Mouse (Mus musculus): Measurements from ENCODE around the gene Atxn2l. TPM values are rescaled to one million over a fixed set of nuclear protein-coding genes. Genes with fewer than 3 reads are reported as not detected.

Atxn2l gene
- polyA plus RNA-seq, 1 experiment from 2014 or later: 55.1 TPM

- no peaks in the 10 kb centered on the region for H3K9me3 ChIP-seq (ENCODE audit: control insufficient read depth, low read length)
- no peaks in the 10 kb centered on the region for H3K4me1 ChIP-seq (replicated peaks; ENCODE audit: control insufficient read depth, insufficient read depth, low read length)
- peaks cover 6% of the 10 kb centered on the region; the same call in 1 of the 2 replicates for H3K36me3 ChIP-seq (ENCODE audit: control insufficient read depth, insufficient read depth, low read length)
- ATAC-seq (ENCODE audit: low FRiP score) (no peak), DNase-seq (ENCODE audit: low spot score) (no peak)
- no peaks in the 10 kb centered on the region for H3K27me3 ChIP-seq (ENCODE audit: control insufficient read depth, insufficient read depth, low read length)
- no peak overlapping the region for H3K4me3 ChIP-seq (ENCODE audit: low read depth, low read length)
- no peak overlapping the region for H3K9ac ChIP-seq (ENCODE audit: low read depth, low read length)
- WGBS: 50% methylated on average over 4 of the region's 4 CpGs
- no peak overlapping the region for H3K4me2 ChIP-seq (replicated peaks; ENCODE audit: low read depth, low read length)
- H3K27ac ChIP-seq (ENCODE audit: low read depth, low read length): no peak overlapping the region
Measured at GRCm38 (mm10) chr7:126464121-126464520, 39.1 kb downstream of the Atxn2l start.

- no peak overlapping the region for H3K4me3 ChIP-seq (ENCODE audit: low read depth, low read length)
Measured at GRCm38 (mm10) chr7:126463547-126463946, 39.7 kb downstream of the Atxn2l start.

GRCm38 (mm10) chr7:126463004-126463403, 40.2 kb downstream of the Atxn2l start, which contains the start of gene Atp2a1:
Gene Atp2a1, minus strand, starts transcription at chr7:126463108.
- Histone ChIP-seq H3K9me3 (ENCODE audit: control insufficient read depth, low read length) (no peaks in the 10 kb centered on the region), H3K27ac (ENCODE audit: low read depth, low read length) (no peak within 1 kb of the TSS), H3K4me3 (ENCODE audit: low read depth, low read length) (no peak within 1 kb of the TSS), H3K36me3 (ENCODE audit: control insufficient read depth, insufficient read depth, low read length) (peaks cover 3% of the 10 kb centered on the region; the same call in 1 of the 2 replicates), H3K27me3 (ENCODE audit: control insufficient read depth, insufficient read depth, low read length) (no peaks in the 10 kb centered on the region), H3K4me1 (replicated peaks; ENCODE audit: control insufficient read depth, insufficient read depth, low read length) (no peaks in the 10 kb centered on the region), H3K4me2 (replicated peaks; ENCODE audit: low read depth, low read length) (no peak within 1 kb of the TSS; the same call in 1 of the 2 replicates), H3K9ac (ENCODE audit: low read depth, low read length) (no peak within 1 kb of the TSS)
- WGBS: 41% methylated on average over 5 of the region's 5 CpGs
- ATAC-seq (ENCODE audit: low FRiP score) (no peak), DNase-seq (ENCODE audit: low spot score) (no peak)

More at GRCm38 (mm10) chr7:126463547-126463946, 39.7 kb downstream of the Atxn2l start:
- no peak for DNase-seq (ENCODE audit: low spot score)
- Histone ChIP-seq H3K4me1 (replicated peaks; ENCODE audit: control insufficient read depth, insufficient read depth, low read length) (no peaks in the 10 kb centered on the region), H3K27ac (ENCODE audit: low read depth, low read length) (no peak overlapping the region), H3K27me3 (ENCODE audit: control insufficient read depth, insufficient read depth, low read length) (no peaks in the 10 kb centered on the region), H3K4me2 (replicated peaks; ENCODE audit: low read depth, low read length) (no peak overlapping the region), H3K9me3 (ENCODE audit: control insufficient read depth, low read length) (no peaks in the 10 kb centered on the region), H3K36me3 (ENCODE audit: control insufficient read depth, insufficient read depth, low read length) (peaks cover 6% of the 10 kb centered on the region; the same call in 1 of the 2 replicates), H3K9ac (ENCODE audit: low read depth, low read length) (no peak overlapping the region)
- no peak for ATAC-seq (ENCODE audit: low FRiP score)
- 69% methylated on average over 4 of the region's 4 CpGs for WGBS

- H3K9ac ChIP-seq (ENCODE audit: low read depth, low read length): no peak overlapping the region
- no peak overlapping the region for H3K27ac ChIP-seq (ENCODE audit: low read depth, low read length)
- H3K27me3 ChIP-seq (ENCODE audit: control insufficient read depth, insufficient read depth, low read length): no peaks in the 10 kb centered on the region
- no peaks in the 10 kb centered on the region for H3K4me1 ChIP-seq (replicated peaks; ENCODE audit: control insufficient read depth, insufficient read depth, low read length)
- 64% methylated on average over 3 of the region's 3 CpGs for WGBS
- H3K36me3 ChIP-seq (ENCODE audit: control insufficient read depth, insufficient read depth, low read length): no peaks in the 10 kb centered on the region
- H3K9me3 ChIP-seq (ENCODE audit: control insufficient read depth, low read length): no peaks in the 10 kb centered on the region
- no peak overlapping the region for H3K4me3 ChIP-seq (ENCODE audit: low read depth, low read length)
- H3K4me2 ChIP-seq (replicated peaks; ENCODE audit: low read depth, low read length): no peak overlapping the region
- DNase-seq (ENCODE audit: low spot score): no peak
- no peak for ATAC-seq (ENCODE audit: low FRiP score)
Measured at GRCm38 (mm10) chr7:126461626-126462025, 41.6 kb downstream of the Atxn2l start.

GRCm38 (mm10) chr7:126460623-126461399, 42.4 kb downstream of the Atxn2l start:
- Histone ChIP-seq H3K27ac (ENCODE audit: low read depth, low read length) (no peak overlapping the region), H3K4me3 (ENCODE audit: low read depth, low read length) (no peak overlapping the region), H3K36me3 (ENCODE audit: control insufficient read depth, insufficient read depth, low read length) (no peaks in the 10 kb centered on the region), H3K4me1 (replicated peaks; ENCODE audit: control insufficient read depth, insufficient read depth, low read length) (no peaks in the 10 kb centered on the region), H3K9me3 (ENCODE audit: control insufficient read depth, low read length) (no peaks in the 10 kb centered on the region), H3K27me3 (ENCODE audit: control insufficient read depth, insufficient read depth, low read length) (no peaks in the 10 kb centered on the region), H3K4me2 (replicated peaks; ENCODE audit: low read depth, low read length) (no peak overlapping the region), H3K9ac (ENCODE audit: low read depth, low read length) (no peak overlapping the region)
- WGBS: 52% methylated on average over 10 of the region's 10 CpGs
- DNase-seq (ENCODE audit: low spot score) (no peak), ATAC-seq (ENCODE audit: low FRiP score) (no peak)

- 80% methylated on average over 11 of the region's 11 CpGs for WGBS
- H3K27ac ChIP-seq (ENCODE audit: low read depth, low read length): no peak overlapping the region
- no peak overlapping the region for H3K4me3 ChIP-seq (ENCODE audit: low read depth, low read length)
- no peak overlapping the region for H3K9ac ChIP-seq (ENCODE audit: low read depth, low read length)
- ATAC-seq (ENCODE audit: low FRiP score) (no peak), DNase-seq (ENCODE audit: low spot score) (no peak)
- H3K4me1 ChIP-seq (replicated peaks; ENCODE audit: control insufficient read depth, insufficient read depth, low read length): no peaks in the 10 kb centered on the region
- H3K4me2 ChIP-seq (replicated peaks; ENCODE audit: low read depth, low read length): no peak overlapping the region
- H3K36me3 ChIP-seq (ENCODE audit: control insufficient read depth, insufficient read depth, low read length): no peaks in the 10 kb centered on the region
- H3K27me3 ChIP-seq (ENCODE audit: control insufficient read depth, insufficient read depth, low read length): no peaks in the 10 kb centered on the region
- H3K9me3 ChIP-seq (ENCODE audit: control insufficient read depth, low read length): no peaks in the 10 kb centered on the region
Measured at GRCm38 (mm10) chr7:126458844-126459618, 44.2 kb downstream of the Atxn2l start.

- H3K9me3 ChIP-seq (ENCODE audit: control insufficient read depth, low read length): no peaks in the 10 kb centered on the region
- H3K27ac ChIP-seq (ENCODE audit: low read depth, low read length): no peak overlapping the region
- WGBS: 73% methylated on average over 5 of the region's 5 CpGs
- no peak overlapping the region for H3K4me2 ChIP-seq (replicated peaks; ENCODE audit: low read depth, low read length)
- H3K4me3 ChIP-seq (ENCODE audit: low read depth, low read length): no peak overlapping the region
- no peaks in the 10 kb centered on the region for H3K27me3 ChIP-seq (ENCODE audit: control insufficient read depth, insufficient read depth, low read length)
- ATAC-seq (ENCODE audit: low FRiP score): no peak
- H3K9ac ChIP-seq (ENCODE audit: low read depth, low read length): no peak overlapping the region
- no peaks in the 10 kb centered on the region for H3K4me1 ChIP-seq (replicated peaks; ENCODE audit: control insufficient read depth, insufficient read depth, low read length)
- H3K36me3 ChIP-seq (ENCODE audit: control insufficient read depth, insufficient read depth, low read length): no peaks in the 10 kb centered on the region
- no peak for DNase-seq (ENCODE audit: low spot score)
Measured at GRCm38 (mm10) chr7:126458225-126458624, 45.0 kb downstream of the Atxn2l start.

- no peak overlapping the region for H3K4me3 ChIP-seq (ENCODE audit: low read depth, low read length)
- no peaks in the 10 kb centered on the region for H3K36me3 ChIP-seq (ENCODE audit: control insufficient read depth, insufficient read depth, low read length)
- no peak for ATAC-seq (ENCODE audit: low FRiP score)
- H3K27me3 ChIP-seq (ENCODE audit: control insufficient read depth, insufficient read depth, low read length): no peaks in the 10 kb centered on the region
- no peaks in the 10 kb centered on the region for H3K9me3 ChIP-seq (ENCODE audit: control insufficient read depth, low read length)
- no peaks in the 10 kb centered on the region for H3K4me1 ChIP-seq (replicated peaks; ENCODE audit: control insufficient read depth, insufficient read depth, low read length)
- WGBS: 87% methylated on average over 17 of the region's 17 CpGs
- DNase-seq (ENCODE audit: low spot score): no peak
- H3K27ac ChIP-seq (ENCODE audit: low read depth, low read length): no peak overlapping the region
- no peak overlapping the region for H3K9ac ChIP-seq (ENCODE audit: low read depth, low read length)
- H3K4me2 ChIP-seq (replicated peaks; ENCODE audit: low read depth, low read length): no peak overlapping the region
Measured at GRCm38 (mm10) chr7:126456382-126457266, 46.6 kb downstream of the Atxn2l start.
